ENCODE assay signal across 8 mouse cellular contexts in genomic region chr5:146675006-146675886, GRCm38 (mm10).
A peak's percentile ranks its signal among the peaks of the same experiment; 100 is the strongest.
DNase-seq lines count a peak whose midpoint lies in the region; ATAC-seq and TF ChIP-seq lines count a peak whose summit lies in the region.

No protein-coding gene starts in this region.

- no peaks in the 10 kb centered on the region for H3K36me3 ChIP-seq in heart, embryonic 14.5 days (ENCODE audit: control insufficient read depth, insufficient read depth, low read length)
- no peaks in the 10 kb centered on the region for H3K36me3 ChIP-seq in liver, embryonic 16.5 days (ENCODE audit: control insufficient read depth, insufficient read depth)
- no peaks in the 10 kb centered on the region for H3K36me3 ChIP-seq in neural tube, embryonic 11.5 days (ENCODE audit: control insufficient read depth, insufficient read depth, low read length)
- no peaks in the 10 kb centered on the region for H3K36me3 ChIP-seq in stomach, postnatal 0 days (ENCODE audit: control insufficient read depth, insufficient read depth, low read length)

- H3K4me3 ChIP-seq in heart, embryonic 14.5 days (ENCODE audit: control insufficient read depth in 1 of 2, insufficient read depth in 1 of 2, low read depth in 1 of 2, low read length in 2 of 2): no peak overlapping the region
- H3K4me3 ChIP-seq in liver, embryonic 16.5 days (ENCODE audit: low read depth, low read length): no peak overlapping the region
- H3K4me3 ChIP-seq in neural tube, embryonic 11.5 days (ENCODE audit: low read depth, low read length): no peak overlapping the region
- H3K4me3 ChIP-seq in stomach, postnatal 0 days (ENCODE audit: low read depth, low read length): no peak overlapping the region

- 22% methylated on average over 19 of the region's 19 CpGs for WGBS in heart, embryonic 14.5 days
- WGBS in liver, embryonic 16.5 days (ENCODE audit: insufficient replicate concordance): 19% methylated on average over 19 of the region's 19 CpGs
- 30% methylated on average over 19 of the region's 19 CpGs for WGBS in neural tube, embryonic 11.5 days
- 16% methylated on average over 19 of the region's 19 CpGs for WGBS in stomach, postnatal 0 days

- H3K9me3 ChIP-seq in heart, embryonic 14.5 days (ENCODE audit: control insufficient read depth, low read length): no peaks in the 10 kb centered on the region
- no peaks in the 10 kb centered on the region for H3K9me3 ChIP-seq in liver, embryonic 16.5 days (replicated peaks; ENCODE audit: control insufficient read depth, low read length)
- H3K9me3 ChIP-seq in neural tube, embryonic 11.5 days (ENCODE audit: control insufficient read depth, low read length): no peaks in the 10 kb centered on the region
- H3K9me3 ChIP-seq in stomach, postnatal 0 days (ENCODE audit: control insufficient read depth, low read length): no peaks in the 10 kb centered on the region

- H3K27me3 ChIP-seq in heart, embryonic 14.5 days (ENCODE audit: control insufficient read depth, insufficient read depth, low read length): no peaks in the 10 kb centered on the region
- H3K27me3 ChIP-seq in liver, embryonic 16.5 days (ENCODE audit: control insufficient read depth, insufficient read depth, low read depth, low read length): no peaks in the 10 kb centered on the region
- H3K27me3 ChIP-seq in neural tube, embryonic 11.5 days (ENCODE audit: control insufficient read depth, insufficient read depth, low read length): peaks cover 2% of the 10 kb centered on the region; the same call in 1 of the 2 replicates
- H3K27me3 ChIP-seq in stomach, postnatal 0 days (ENCODE audit: control insufficient read depth, insufficient read depth, low read length): no peaks in the 10 kb centered on the region

- TF ChIP-seq CTCF in stomach, postnatal 0 days (IDR thresholded peaks at IDR 0.05; ENCODE audit: low read depth): peak; percentile 87

- H3K27ac ChIP-seq in heart, embryonic 14.5 days (replicated peaks in 1 of 2; ENCODE audit: control insufficient read depth in 1 of 2, insufficient read depth in 1 of 2, low read depth in 2 of 2, low read length in 2 of 2): peak overlapping the region; percentile 52 to 74
- H3K27ac ChIP-seq in liver, embryonic 16.5 days (ENCODE audit: low read length): peak overlapping the region; percentile 65; the same call in 1 of the 2 replicates
- no peak overlapping the region for H3K27ac ChIP-seq in neural tube, embryonic 11.5 days (ENCODE audit: low read depth, low read length)
- H3K27ac ChIP-seq in stomach, postnatal 0 days (replicated peaks): peak overlapping the region; percentile 73

- H3K9ac ChIP-seq in heart, embryonic 14.5 days (ENCODE audit: low read length): 0 out of 2 replicates have a peak overlapping the region, but pooled peaks have one; percentile 34
- H3K9ac ChIP-seq in liver, embryonic 16.5 days (ENCODE audit: low read depth, low read length): peak overlapping the region; percentile 25; the same call in 1 of the 2 replicates
- H3K9ac ChIP-seq in neural tube, embryonic 11.5 days (ENCODE audit: low read length): no peak overlapping the region
- H3K9ac ChIP-seq in stomach, postnatal 0 days (ENCODE audit: low read length): no peak overlapping the region

- TF ChIP-seq EP300 in stomach, postnatal 0 days (optimal IDR thresholded peaks at IDR 0.05): no peak

- ATAC-seq in erythroid progenitor cell, adult 5-6 weeks (replicated peaks; ENCODE audit: low FRiP score, poor library complexity, severe bottlenecking): peak; percentile 64
- ATAC-seq in heart, embryonic 14.5 days (ENCODE audit: insufficient number of reproducible peaks, insufficient read depth, low FRiP score, low read depth): 0 out of 2 replicates have a peak, but pooled peaks have one; percentile 40
- peak; percentile 44 for ATAC-seq in liver, embryonic 16.5 days (ENCODE audit: low read depth)
- peak; percentile 54; the same call in 1 of the 2 replicates for ATAC-seq in neural tube, embryonic 11.5 days (ENCODE audit: insufficient read depth, low FRiP score, low TSS enrichment)
- peak; percentile 36; the same call in 1 of the 2 replicates for ATAC-seq in stomach, postnatal 0 days (ENCODE audit: low FRiP score, low TSS enrichment)

- DNase-seq in CD4-positive, CD25-positive, alpha-beta regulatory T cell, adult 2 months (ENCODE audit: low read depth, low spot score): peak; percentile 86
- peak; percentile 40 to 43 for DNase-seq in adrenal gland, postnatal 4 days (ENCODE audit: low spot score in 2 of 2)
- DNase-seq in kidney, postnatal 14 days: peak; percentile 82
- DNase-seq in neural tube, embryonic 11.5 days (ENCODE audit: low spot score): peak; percentile 75
- peak; percentile 81 for DNase-seq in stomach, postnatal 0 days (ENCODE audit: low spot score)

- H3K4me1 ChIP-seq in heart, embryonic 14.5 days (ENCODE audit: control insufficient read depth in 2 of 2, insufficient read depth in 2 of 2, low read length in 2 of 2): peaks cover 11 to 13% of the 10 kb centered on the region in 2 experiments; a peak in 3 of 4 replicates
- H3K4me1 ChIP-seq in liver, embryonic 16.5 days (ENCODE audit: control insufficient read depth, low read depth, low read length): peaks cover 35% of the 10 kb centered on the region
- no peaks in the 10 kb centered on the region for H3K4me1 ChIP-seq in neural tube, embryonic 11.5 days (ENCODE audit: control insufficient read depth, insufficient read depth, low read length)
- no peaks in the 10 kb centered on the region for H3K4me1 ChIP-seq in stomach, postnatal 0 days (replicated peaks; ENCODE audit: control insufficient read depth, insufficient read depth)

- H3K4me2 ChIP-seq in heart, embryonic 14.5 days (ENCODE audit: low read length): no peak overlapping the region
- H3K4me2 ChIP-seq in liver, embryonic 16.5 days (ENCODE audit: low read depth, low read length): peak overlapping the region; percentile 23
- H3K4me2 ChIP-seq in neural tube, embryonic 11.5 days (ENCODE audit: low read depth): no peak overlapping the region
- no peak overlapping the region for H3K4me2 ChIP-seq in stomach, postnatal 0 days (replicated peaks; ENCODE audit: low read depth)

Comparison
In these comparisons a context has a peak if more than half of its experiments do, and no peak if none do; other contexts are left out.
1. H3K9ac ChIP-seq: peak in heart, embryonic 14.5 days (single experiment) and liver, embryonic 16.5 days (single experiment); none in neural tube, embryonic 11.5 days (single experiment) and stomach, postnatal 0 days (single experiment).
2. Peak in every context shown above with its lines, with median percentiles within 50 percentile points of each other: DNase-seq and ATAC-seq.